Mouse (Mus musculus): Measurements from ENCODE around the gene Ltbp4.

The Ltbp4 gene

GRCm38 (mm10) chr7:27298816-27299215 lies 38.7 kb downstream of the Ltbp4 start:
- no peak for DNase-seq (ENCODE audit: low spot score in 2 of 2)

- DNase-seq (ENCODE audit: low spot score in 2 of 2): no peak
These were observed 39.4 kb downstream of the Ltbp4 start for GRCm38 (mm10) chr7:27298033-27298610.

GRCm38 (mm10) chr7:27296518-27296917 lies 41.0 kb downstream of the Ltbp4 start:
- no peak for DNase-seq (ENCODE audit: low spot score in 2 of 2)

GRCm38 (mm10) chr7:27295956-27296355 lies 41.5 kb downstream of the Ltbp4 start:
- no peak for DNase-seq (ENCODE audit: low spot score in 2 of 2)

GRCm38 (mm10) chr7:27291795-27292466 lies 45.6 kb downstream of the Ltbp4 start:
- DNase-seq (ENCODE audit: low spot score in 2 of 2): no peak

- DNase-seq (ENCODE audit: low spot score in 2 of 2): no peak
These were observed 46.9 kb downstream of the Ltbp4 start for GRCm38 (mm10) chr7:27290555-27290954.

GRCm38 (mm10) chr7:27288732-27289131 lies 48.8 kb downstream of the Ltbp4 start:
- no peak for DNase-seq (ENCODE audit: low spot score in 2 of 2)

GRCm38 (mm10) chr7:27285698-27286066 lies 51.8 kb downstream of the Ltbp4 start:
- DNase-seq (ENCODE audit: low spot score in 2 of 2): peak in 1 of 2 experiments; percentile 37

GRCm38 (mm10) chr7:27284865-27285697 lies 52.4 kb downstream of the Ltbp4 start:
- no peak for DNase-seq (ENCODE audit: low spot score in 2 of 2)

- no peak for DNase-seq (ENCODE audit: low spot score in 2 of 2)
These were observed 55.3 kb downstream of the Ltbp4 start for GRCm38 (mm10) chr7:27282225-27282624.

- no peak for DNase-seq (ENCODE audit: low spot score in 2 of 2)
These were observed 55.8 kb downstream of the Ltbp4 start for GRCm38 (mm10) chr7:27281717-27282116.

- no peak for DNase-seq (ENCODE audit: low spot score in 2 of 2)
These were observed 60.3 kb downstream of the Ltbp4 start for GRCm38 (mm10) chr7:27277191-27277590.

GRCm38 (mm10) chr7:27276021-27276420 lies 61.5 kb downstream of the Ltbp4 start:
- no peak for DNase-seq (ENCODE audit: low spot score in 2 of 2)

- DNase-seq (ENCODE audit: low spot score in 2 of 2): no peak
These were observed 62.6 kb downstream of the Ltbp4 start for GRCm38 (mm10) chr7:27274916-27275315.

- DNase-seq (ENCODE audit: low spot score in 2 of 2): no peak
These were observed 63.6 kb downstream of the Ltbp4 start for GRCm38 (mm10) chr7:27273739-27274351.

- no peak for DNase-seq (ENCODE audit: low spot score in 2 of 2)
These were observed 66.1 kb downstream of the Ltbp4 start for GRCm38 (mm10) chr7:27271423-27271822.

GRCm38 (mm10) chr7:27266515-27267128 lies 70.9 kb downstream of the Ltbp4 start:
- peak; percentile 54 to 66 for DNase-seq (ENCODE audit: low spot score in 2 of 2)

- no peak for DNase-seq (ENCODE audit: low spot score in 2 of 2)
These were observed 72.7 kb downstream of the Ltbp4 start for GRCm38 (mm10) chr7:27264761-27265160.

- no peak for DNase-seq (ENCODE audit: low spot score in 2 of 2)
These were observed 75.6 kb downstream of the Ltbp4 start for GRCm38 (mm10) chr7:27261888-27262287.

GRCm38 (mm10) chr7:27260856-27261255 lies 76.6 kb downstream of the Ltbp4 start:
- DNase-seq (ENCODE audit: low spot score in 2 of 2): no peak

GRCm38 (mm10) chr7:27259771-27260170 lies 77.7 kb downstream of the Ltbp4 start:
- no peak for DNase-seq (ENCODE audit: low spot score in 2 of 2)

GRCm38 (mm10) chr7:27259271-27259721 lies 78.2 kb downstream of the Ltbp4 start:
- DNase-seq (ENCODE audit: low spot score in 2 of 2): no peak

All from frontal cortex, postnatal 25 days (tissue).